Mouse (Mus musculus) urinary bladder, adult 2 months (tissue): Measurements from ENCODE around the gene Cd63. TPM values are rescaled to one million over a fixed set of nuclear protein-coding genes. Genes with fewer than 3 reads are reported as not detected.
A peak's percentile ranks its signal among the peaks of the same experiment; 100 is the strongest.

ENCODE experiments used
- DNase-seq: peaks from one replicate; pipeline ENCODE4 v3.0.0; 2022; ENCODE audit warnings: low spot score
- polyA plus RNA-seq: library from polyadenylated mRNA; depleted of rRNA; stranded (reverse); fragments of >200 nt; gene quantifications from 2 replicates; pipeline ENCODE4 v1.2.3, GENCODE M21; 2012

Cd63 gene
- polyA plus RNA-seq, 1 experiment = 337 TPM

- DNase-seq = no peak
Measured at GRCm38 (mm10) chr10:128904812-128905211, 4.0 kb downstream of the Cd63 start.

GRCm38 (mm10) chr10:128908778-128909448 lies 8.1 kb downstream of the Cd63 start:
- DNase-seq = no peak

GRCm38 (mm10) chr10:128909567-128910028 lies 8.8 kb downstream of the Cd63 start:
- peak; percentile 81 for DNase-seq

- no peak for DNase-seq
Measured at GRCm38 (mm10) chr10:128910066-128910841, 9.5 kb downstream of the Cd63 start.

GRCm38 (mm10) chr10:128911430-128911829 lies 10.6 kb downstream of the Cd63 start:
- no peak for DNase-seq

- no peak for DNase-seq
Measured at GRCm38 (mm10) chr10:128912268-128912667, 11.5 kb downstream of the Cd63 start.

- no peak for DNase-seq
Measured at GRCm38 (mm10) chr10:128912791-128913190, 12.0 kb downstream of the Cd63 start.

GRCm38 (mm10) chr10:128913219-128913618 lies 12.4 kb downstream of the Cd63 start:
- DNase-seq = peak; percentile 73

- no peak for DNase-seq
Measured at GRCm38 (mm10) chr10:128913696-128914095, 12.9 kb downstream of the Cd63 start.

- no peak for DNase-seq
Measured at GRCm38 (mm10) chr10:128915550-128915949, 14.8 kb downstream of the Cd63 start.

- no peak for DNase-seq
Measured at GRCm38 (mm10) chr10:128916665-128917064, 15.9 kb downstream of the Cd63 start.

GRCm38 (mm10) chr10:128917400-128917799 lies 16.6 kb downstream of the Cd63 start:
- no peak for DNase-seq

GRCm38 (mm10) chr10:128918246-128918645 lies 17.5 kb downstream of the Cd63 start:
- peak; percentile 37 for DNase-seq

- no peak for DNase-seq
Measured at GRCm38 (mm10) chr10:128919203-128919631, 18.4 kb downstream of the Cd63 start.

GRCm38 (mm10) chr10:128919966-128920365 lies 19.2 kb downstream of the Cd63 start:
- no peak for DNase-seq

- no peak for DNase-seq
Measured at GRCm38 (mm10) chr10:128920736-128921161, 20.0 kb downstream of the Cd63 start.

GRCm38 (mm10) chr10:128921251-128921650 lies 20.5 kb downstream of the Cd63 start:
- DNase-seq = no peak

- no peak for DNase-seq
Measured at GRCm38 (mm10) chr10:128921883-128922821, 21.4 kb downstream of the Cd63 start.

- no peak for DNase-seq
Measured at GRCm38 (mm10) chr10:128922822-128923012, 21.9 kb downstream of the Cd63 start, which contains the start of gene Rdh5. Rdh5 (minus strand) TSS chr10:128922888.

GRCm38 (mm10) chr10:128923013-128923691 lies 22.4 kb downstream of the Cd63 start:
- DNase-seq = peak; percentile 92

GRCm38 (mm10) chr10:128923935-128924334 lies 23.1 kb downstream of the Cd63 start, which contains the start of gene Bloc1s1:
Bloc1s1 (minus strand) TSS chr10:128924035.
- DNase-seq = no peak
